Mouse (Mus musculus) midbrain, embryonic 15.5 days (tissue): ENCODE results near the gene Prkg1. TPM values are rescaled to one million over a fixed set of nuclear protein-coding genes. Genes with fewer than 3 reads are reported as not detected.
A peak's percentile ranks its signal among the peaks of the same experiment; 100 is the strongest.

Experiments
- ATAC-seq: fragments of 200-750 bp; cut with Nextera tagmentation; replicated peaks from 2 replicates; pipeline ENCODE4 v1.8.0; 2017; ENCODE audit warnings: moderate TSS enrichment
- H3K27ac ChIP-seq: fragments of 300-500 bp; sonication (generic); 2 replicates; pipeline ENCODE4 v1.5.1; 2015; ENCODE audit warnings: mild to moderate bottlenecking, inconsistent platforms
- H3K27me3 ChIP-seq: fragments of 300-500 bp; sonication (generic); replicated peaks from 2 replicates; pipeline ENCODE4 v1.6.1; 2015; ENCODE audit warnings: inconsistent platforms
- H3K36me3 ChIP-seq: fragments of 300-500 bp; sonication (generic); replicated peaks from 2 replicates; pipeline ENCODE4 v1.6.1; 2015; ENCODE audit warnings: inconsistent platforms
- H3K4me1 ChIP-seq: fragments of 300-500 bp; sonication (generic); 2 replicates; pipeline ENCODE4 v1.6.1; 2015; ENCODE audit warnings: inconsistent platforms
- H3K4me2 ChIP-seq: fragments of 300-500 bp; sonication (generic); 2 replicates; pipeline ENCODE4 v1.6.1; 2015; ENCODE audit warnings: inconsistent platforms, mild to moderate bottlenecking, moderate library complexity
- H3K4me3 ChIP-seq: fragments of 300-500 bp; sonication (generic); 2 replicates; pipeline ENCODE4 v1.5.1; 2015; ENCODE audit warnings: mild to moderate bottlenecking, inconsistent platforms
- H3K9ac ChIP-seq: fragments of 300-500 bp; sonication (generic); 2 replicates; pipeline ENCODE4 v1.6.1; 2015; ENCODE audit warnings: mild to moderate bottlenecking, inconsistent platforms
- H3K9me3 ChIP-seq: fragments of 300-500 bp; sonication (generic); 2 replicates; pipeline ENCODE4 v1.6.1; 2016; ENCODE audit warnings: inconsistent platforms
- WGBS: fragments of 180-500 bp; shearing (Covaris S2); methylation state at CpG from one replicate; pipeline ENCODE4 v1.1.7; 2015; ENCODE audit warnings: mixed read lengths; 5-methylcytosine and 5-hydroxymethylcytosine counted together
- polyA plus RNA-seq: library from polyadenylated mRNA; unstranded; fragments of >200 nt; fragmentation: Nextera tagmentation; extraction: Ambion mirVana; gene quantifications from 2 replicates; pipeline ENCODE4 v1.2.1, GENCODE M21; 2015

Prkg1 gene
- polyA plus RNA-seq, 1 experiment from 2014 or later: 4.3 TPM

DNA sequence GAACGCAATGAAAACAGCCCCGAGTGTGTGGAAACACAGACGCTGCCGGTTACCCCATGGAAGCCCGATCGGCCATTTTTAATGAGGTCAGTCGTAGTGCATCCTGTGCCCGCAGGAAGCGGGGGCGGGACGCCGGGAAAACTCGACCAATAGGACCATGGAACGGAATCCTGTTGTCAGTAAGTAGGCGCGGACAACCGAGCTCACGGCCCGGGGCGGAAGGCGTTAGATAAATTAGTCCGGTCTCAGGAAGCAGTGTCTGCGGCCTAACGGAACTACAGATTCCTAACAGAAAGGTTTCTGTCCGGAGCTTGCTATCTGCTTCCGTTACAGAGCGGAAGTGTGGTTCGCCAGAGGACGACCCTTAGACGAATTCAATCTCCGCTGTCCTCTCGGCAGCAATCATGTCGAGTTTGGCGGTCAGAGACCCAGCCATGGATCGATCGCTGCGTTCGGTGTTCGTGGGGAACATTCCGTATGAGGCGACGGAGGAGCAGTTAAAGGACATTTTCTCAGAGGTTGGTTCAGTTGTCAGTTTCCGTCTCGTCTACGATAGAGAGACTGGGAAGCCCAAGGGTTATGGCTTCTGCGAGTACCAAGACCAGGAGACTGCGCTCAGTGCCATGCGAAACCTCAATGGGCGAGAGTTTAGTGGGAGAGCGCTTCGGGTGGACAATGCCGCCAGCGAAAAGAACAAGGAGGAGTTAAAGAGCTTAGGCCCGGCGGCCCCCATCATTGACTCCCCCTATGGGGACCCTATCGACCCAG, 682.0 kb downstream of the Prkg1 start, which contains the start of gene Cstf2t:
Gene Cstf2t, plus strand, starts transcription at position 176 of the 768 bp plus-strand sequence.
- Histone ChIP-seq H3K27ac (peak within 1 kb of the TSS; percentile 80), H3K27me3 (no peaks in the 10 kb centered on the region), H3K36me3 (peaks cover 7% of the 10 kb centered on the region; the same call in 1 of the 2 replicates), H3K9me3 (no peaks in the 10 kb centered on the region), H3K4me2 (peak within 1 kb of the TSS; percentile 67), H3K4me1 (peaks cover 26% of the 10 kb centered on the region), H3K4me3 (peak within 1 kb of the TSS; percentile 55), H3K9ac (peak within 1 kb of the TSS; percentile 58)
- peak; percentile 100 for ATAC-seq
- 2% methylated on average over 56 of the region's 56 CpGs for WGBS

DNA sequence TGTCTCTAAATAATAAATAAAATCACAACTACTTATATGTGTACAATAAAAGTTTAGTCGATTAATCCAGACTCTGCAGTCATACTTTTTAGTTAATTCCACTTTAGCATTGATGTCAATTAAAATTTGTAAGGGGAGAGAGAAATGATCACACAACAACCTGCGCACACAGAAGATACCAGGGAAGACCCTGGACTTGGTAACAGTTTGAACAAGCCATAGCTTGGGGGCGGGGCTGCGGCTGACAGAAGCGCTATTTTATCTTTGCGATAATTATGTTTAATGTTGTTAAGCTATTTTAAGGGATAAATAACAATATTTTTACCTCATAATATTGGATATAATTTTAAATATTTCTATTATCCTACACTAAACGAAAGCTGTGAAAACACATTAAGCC, 682.6 kb downstream of the Prkg1 start:
- no peaks in the 10 kb centered on the region for H3K27me3 ChIP-seq
- no peaks in the 10 kb centered on the region for H3K9me3 ChIP-seq
- H3K4me1 ChIP-seq: peaks cover 26% of the 10 kb centered on the region
- H3K27ac ChIP-seq: peak overlapping the region; percentile 80
- H3K4me2 ChIP-seq: peak overlapping the region; percentile 63
- H3K36me3 ChIP-seq: peaks cover 6% of the 10 kb centered on the region; the same call in 1 of the 2 replicates
- H3K9ac ChIP-seq: peak overlapping the region; percentile 45
- ATAC-seq: peak; percentile 73
- WGBS: 18% methylated on average over 7 of the region's 7 CpGs
- peak overlapping the region; percentile 55 for H3K4me3 ChIP-seq

DNA sequence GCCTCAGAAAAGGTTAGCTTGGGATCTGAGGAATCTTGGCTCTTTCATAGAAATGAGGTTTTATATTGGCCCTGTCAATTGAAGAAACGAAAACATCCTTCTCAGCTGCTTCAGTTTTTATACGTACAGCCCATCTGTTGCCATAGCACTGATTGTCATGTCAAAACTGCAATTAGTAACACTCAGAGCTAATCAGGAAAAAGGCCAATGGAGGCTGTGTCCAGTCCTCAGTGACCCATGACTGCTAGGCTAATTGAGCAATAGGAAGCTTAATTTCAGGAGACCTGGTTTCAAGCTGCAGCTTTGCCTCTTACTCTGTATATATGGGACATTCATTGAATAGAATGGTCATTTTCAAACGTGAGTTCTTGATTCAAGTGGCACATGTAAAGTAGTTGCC, 686.6 kb downstream of the Prkg1 start:
- ATAC-seq: no peak
- H3K9ac ChIP-seq: no peak overlapping the region
- peaks cover 13% of the 10 kb centered on the region for H3K4me1 ChIP-seq
- no peak overlapping the region for H3K27ac ChIP-seq
- no peak overlapping the region for H3K4me2 ChIP-seq
- no peaks in the 10 kb centered on the region for H3K9me3 ChIP-seq
- no peaks in the 10 kb centered on the region for H3K27me3 ChIP-seq
- no peak overlapping the region for H3K4me3 ChIP-seq
- no peaks in the 10 kb centered on the region for H3K36me3 ChIP-seq
- WGBS: 54% methylated on average over 3 of the region's 3 CpGs

DNA sequence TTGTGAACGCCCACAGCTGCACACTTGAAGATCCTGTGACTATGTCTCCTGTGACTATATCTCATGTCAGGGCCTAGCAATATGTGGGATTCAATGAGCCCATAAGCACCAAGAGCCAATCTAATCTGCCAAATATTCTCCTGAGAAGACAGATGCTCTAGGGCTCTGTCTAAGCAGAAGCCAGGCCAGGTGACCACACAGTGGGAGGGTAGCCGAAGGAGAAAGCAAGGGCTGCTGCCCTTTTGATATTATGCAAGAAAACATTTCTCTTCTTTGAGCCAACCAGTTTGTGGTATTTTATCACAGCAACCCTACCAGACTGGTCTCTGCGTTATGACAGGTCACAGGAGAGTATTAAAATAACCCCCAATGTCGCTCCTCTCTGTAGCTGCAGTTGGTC, 688.7 kb downstream of the Prkg1 start:
- H3K27ac ChIP-seq: no peak overlapping the region
- WGBS: 84% methylated on average over 4 of the region's 4 CpGs
- H3K9me3 ChIP-seq: no peaks in the 10 kb centered on the region
- no peak for ATAC-seq
- H3K9ac ChIP-seq: no peak overlapping the region
- no peak overlapping the region for H3K4me2 ChIP-seq
- no peaks in the 10 kb centered on the region for H3K27me3 ChIP-seq
- H3K4me1 ChIP-seq: peaks cover 12% of the 10 kb centered on the region
- H3K36me3 ChIP-seq: no peaks in the 10 kb centered on the region
- H3K4me3 ChIP-seq: no peak overlapping the region

DNA sequence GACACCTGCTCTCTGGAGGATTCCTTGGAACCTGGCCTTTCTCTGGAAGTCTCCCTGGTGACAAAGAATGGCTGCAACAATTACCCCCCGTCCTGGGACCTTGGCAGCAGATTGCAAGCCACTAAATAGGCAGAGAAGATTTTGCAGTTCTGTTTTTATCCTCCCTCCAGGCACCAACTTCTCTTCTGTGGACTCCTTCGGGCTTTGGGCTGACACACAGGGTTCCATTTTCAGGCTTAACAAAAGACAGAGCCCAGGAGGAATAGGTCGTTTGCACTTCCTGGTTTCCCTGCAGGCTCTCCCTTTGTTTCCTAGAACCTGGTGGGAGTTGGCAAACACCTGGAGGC, 690.1 kb downstream of the Prkg1 start:
- ATAC-seq: peak; percentile 58
- Histone ChIP-seq H3K9ac (peak overlapping the region; percentile 17; the same call in 1 of the 2 replicates), H3K4me2 (peak overlapping the region; percentile 46), H3K27me3 (no peaks in the 10 kb centered on the region), H3K4me3 (peak overlapping the region; percentile 20), H3K36me3 (no peaks in the 10 kb centered on the region), H3K27ac (peak overlapping the region; percentile 46), H3K4me1 (peaks cover 12% of the 10 kb centered on the region), H3K9me3 (no peaks in the 10 kb centered on the region)
- WGBS: 3% methylated on average over 3 of the region's 3 CpGs

DNA sequence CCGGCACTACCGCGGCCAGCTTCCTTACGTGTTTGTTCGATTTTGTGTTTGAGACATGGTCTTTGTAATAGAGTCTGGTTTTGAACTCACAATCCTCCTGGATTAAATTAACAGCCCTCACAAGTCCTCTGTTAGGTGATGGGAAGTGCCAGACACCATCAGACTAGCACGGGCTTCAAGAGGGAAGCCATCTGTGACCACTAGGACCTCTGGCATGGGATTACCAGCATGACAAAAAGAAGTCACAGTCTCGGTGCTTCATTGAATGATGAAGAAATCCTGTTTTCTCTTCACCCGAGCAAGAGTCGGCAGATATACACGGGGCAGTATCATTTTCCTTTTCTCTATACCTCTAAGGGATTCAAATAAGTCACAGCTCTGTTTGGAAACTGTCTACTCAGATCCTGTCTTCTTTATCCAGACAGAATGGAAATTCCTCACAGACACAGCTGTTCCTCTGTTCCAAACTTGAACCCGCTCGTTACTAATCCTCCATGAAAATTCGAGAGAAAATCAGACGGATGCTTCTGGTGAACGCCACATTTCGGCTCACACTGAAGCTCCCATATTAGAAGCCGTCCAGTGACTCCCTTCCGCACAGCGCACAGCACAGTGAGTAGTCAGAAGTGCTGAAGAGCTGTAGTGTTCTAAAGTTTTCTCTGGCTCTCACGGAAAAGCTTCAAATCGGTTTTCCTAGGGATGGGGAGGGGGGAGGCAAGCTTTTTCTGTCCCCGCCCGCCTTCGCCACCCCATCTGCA, 690.7 kb downstream of the Prkg1 start:
- H3K36me3 ChIP-seq: no peaks in the 10 kb centered on the region
- 21% methylated on average over 24 of the region's 24 CpGs for WGBS
- peak overlapping the region; percentile 46 for H3K4me2 ChIP-seq
- H3K4me1 ChIP-seq: peaks cover 12% of the 10 kb centered on the region
- H3K27me3 ChIP-seq: no peaks in the 10 kb centered on the region
- H3K9ac ChIP-seq: peak overlapping the region; percentile 17
- H3K4me3 ChIP-seq: peak overlapping the region; percentile 20
- H3K9me3 ChIP-seq: no peaks in the 10 kb centered on the region
- ATAC-seq: peak; percentile 82
- peak overlapping the region; percentile 46 for H3K27ac ChIP-seq

DNA sequence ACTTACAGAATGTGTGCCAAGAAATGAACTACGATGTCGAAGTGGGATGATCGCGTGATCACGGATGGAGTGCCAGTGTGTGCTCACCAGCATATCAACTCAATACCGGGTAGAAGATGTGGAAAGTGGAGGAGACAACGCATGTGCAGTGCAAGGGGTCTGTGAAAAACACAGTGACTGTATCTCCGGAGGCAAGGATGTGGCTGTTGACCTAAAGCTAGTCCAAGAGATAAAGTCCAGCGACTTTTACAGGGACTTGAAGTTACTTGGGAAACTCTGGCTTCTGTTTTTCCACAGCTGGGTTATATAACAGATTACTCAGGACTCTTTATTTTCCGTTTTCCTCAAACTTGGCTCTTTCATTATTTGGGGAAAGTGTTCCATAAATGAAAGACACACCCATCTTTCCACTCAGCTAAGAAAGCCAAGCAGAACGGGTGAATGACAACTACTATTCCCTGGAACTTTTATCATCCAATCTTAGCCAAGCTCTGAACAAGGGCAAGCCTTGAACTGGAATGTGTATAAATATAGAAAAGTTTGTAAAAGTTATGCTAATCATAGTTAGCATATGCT, 699.5 kb downstream of the Prkg1 start:
- no peaks in the 10 kb centered on the region for H3K4me1 ChIP-seq
- no peaks in the 10 kb centered on the region for H3K27me3 ChIP-seq
- ATAC-seq: no peak
- H3K27ac ChIP-seq: no peak overlapping the region
- H3K4me2 ChIP-seq: no peak overlapping the region
- no peak overlapping the region for H3K4me3 ChIP-seq
- no peaks in the 10 kb centered on the region for H3K36me3 ChIP-seq
- H3K9me3 ChIP-seq: no peaks in the 10 kb centered on the region
- H3K9ac ChIP-seq: no peak overlapping the region
- 90% methylated on average over 11 of the region's 11 CpGs for WGBS

DNA sequence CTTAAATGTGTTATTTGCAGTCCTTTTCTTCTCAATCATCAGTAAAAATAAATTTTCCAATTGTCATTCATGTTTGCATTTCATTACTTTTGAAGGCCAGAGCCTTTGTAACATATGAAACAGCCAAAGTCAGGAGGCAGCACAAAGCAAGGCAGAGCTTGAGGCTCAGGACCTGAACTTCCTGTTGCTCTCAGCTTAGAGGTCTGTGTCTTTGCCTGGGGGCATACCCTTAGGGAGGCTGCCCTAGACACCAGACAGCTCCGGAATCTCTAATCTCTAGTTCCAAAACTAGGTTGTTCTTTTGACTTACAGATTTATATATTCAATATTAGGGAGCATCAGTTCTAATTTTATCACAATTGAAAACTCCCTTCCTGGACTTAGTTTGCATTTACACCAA, 700.1 kb downstream of the Prkg1 start:
- Histone ChIP-seq H3K36me3 (no peaks in the 10 kb centered on the region), H3K4me1 (no peaks in the 10 kb centered on the region), H3K27ac (no peak overlapping the region), H3K27me3 (no peaks in the 10 kb centered on the region), H3K9ac (no peak overlapping the region), H3K9me3 (no peaks in the 10 kb centered on the region), H3K4me3 (no peak overlapping the region), H3K4me2 (no peak overlapping the region)
- ATAC-seq: no peak
- 71% methylated on average over 1 of the region's 1 CpGs for WGBS

DNA sequence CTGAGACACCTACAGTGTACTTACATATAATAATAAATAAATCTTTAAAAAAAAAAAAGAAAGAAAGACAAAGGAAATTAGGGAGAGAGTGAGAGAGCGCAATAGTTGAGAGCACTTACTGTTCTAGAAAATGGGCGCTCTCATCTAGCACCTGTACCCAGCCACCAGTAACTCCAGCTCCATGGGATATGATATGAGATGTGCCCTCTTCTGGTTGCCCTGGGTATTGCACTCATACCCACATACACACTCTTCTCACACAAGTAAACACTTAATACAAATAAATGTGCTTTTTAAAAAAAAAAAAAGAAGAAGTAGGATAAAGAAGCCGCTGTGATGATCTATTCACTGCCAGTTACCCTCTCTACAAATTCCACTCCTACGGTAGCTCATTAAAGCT, 718.2 kb downstream of the Prkg1 start:
- Histone ChIP-seq H3K4me3 (no peak overlapping the region), H3K9ac (no peak overlapping the region), H3K36me3 (no peaks in the 10 kb centered on the region), H3K4me2 (no peak overlapping the region), H3K4me1 (no peaks in the 10 kb centered on the region), H3K9me3 (no peaks in the 10 kb centered on the region), H3K27me3 (no peaks in the 10 kb centered on the region), H3K27ac (no peak overlapping the region)
- WGBS: 97% methylated on average over 4 of the region's 4 CpGs
- ATAC-seq: no peak

DNA sequence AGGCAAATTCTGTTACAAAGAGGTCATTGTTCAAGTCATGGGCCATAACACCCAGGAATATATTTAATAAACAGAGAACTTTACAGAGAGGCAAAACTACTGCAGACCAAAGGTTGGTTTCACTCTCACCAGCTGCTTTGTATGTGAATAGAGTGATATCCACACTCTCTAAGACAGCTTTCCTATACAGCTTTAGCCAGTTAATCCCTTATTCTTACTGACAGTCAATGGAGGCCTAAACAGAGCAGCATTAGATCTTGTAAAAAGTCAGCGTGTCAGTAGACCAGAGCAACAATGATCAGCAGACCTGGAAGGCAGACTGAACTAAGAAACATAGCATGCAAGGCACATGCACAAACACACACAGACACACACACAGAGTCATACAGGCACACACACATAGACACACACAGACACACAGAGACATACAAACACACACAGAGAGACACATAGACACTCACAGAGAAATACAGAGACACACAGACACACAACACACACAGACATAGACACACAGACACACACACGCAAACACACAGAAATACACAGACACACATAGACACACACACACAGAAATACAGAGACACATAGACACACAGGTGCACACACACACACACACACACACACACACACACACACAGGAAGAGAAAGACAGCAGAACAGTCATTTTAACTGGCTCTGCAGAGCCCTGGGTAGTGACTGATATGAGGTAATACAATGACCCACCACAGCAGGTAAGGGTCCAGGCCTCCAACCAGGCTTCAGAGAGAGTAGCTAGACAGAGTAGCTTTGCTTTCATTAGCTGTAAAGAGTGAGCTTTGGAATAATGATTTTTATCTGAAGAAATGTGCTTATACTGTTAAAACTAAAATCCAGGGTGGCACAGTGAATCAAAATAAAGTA, 723.6 kb downstream of the Prkg1 start:
- peak; percentile 75 for ATAC-seq
- H3K4me1 ChIP-seq: no peaks in the 10 kb centered on the region
- no peak overlapping the region for H3K9ac ChIP-seq
- H3K4me2 ChIP-seq: no peak overlapping the region
- H3K27me3 ChIP-seq: no peaks in the 10 kb centered on the region
- H3K36me3 ChIP-seq: no peaks in the 10 kb centered on the region
- no peak overlapping the region for H3K27ac ChIP-seq
- no peak overlapping the region for H3K4me3 ChIP-seq
- H3K9me3 ChIP-seq: no peaks in the 10 kb centered on the region
- WGBS: 52% methylated on average over 2 of the region's 2 CpGs

DNA sequence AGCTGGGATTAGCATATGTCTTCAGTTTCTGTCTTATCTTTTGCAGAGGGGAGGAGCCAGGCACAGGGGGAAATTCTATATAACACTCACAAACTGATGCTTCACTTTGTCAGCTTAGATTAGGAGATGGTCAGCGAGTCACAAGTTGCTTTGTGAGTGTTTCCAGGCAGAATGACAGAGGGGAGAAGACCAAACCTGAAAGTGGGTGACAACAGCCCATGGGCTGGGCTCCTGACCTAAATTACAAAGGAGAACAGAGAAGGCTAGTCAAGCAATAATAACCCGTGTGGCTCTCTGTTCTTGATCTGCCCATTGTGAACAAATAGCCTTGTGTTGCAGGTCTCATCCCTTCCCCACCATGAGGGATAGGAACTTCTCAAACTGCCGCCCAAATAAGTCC, 725.9 kb downstream of the Prkg1 start:
- 73% methylated on average over 3 of the region's 3 CpGs for WGBS
- no peak for ATAC-seq

DNA sequence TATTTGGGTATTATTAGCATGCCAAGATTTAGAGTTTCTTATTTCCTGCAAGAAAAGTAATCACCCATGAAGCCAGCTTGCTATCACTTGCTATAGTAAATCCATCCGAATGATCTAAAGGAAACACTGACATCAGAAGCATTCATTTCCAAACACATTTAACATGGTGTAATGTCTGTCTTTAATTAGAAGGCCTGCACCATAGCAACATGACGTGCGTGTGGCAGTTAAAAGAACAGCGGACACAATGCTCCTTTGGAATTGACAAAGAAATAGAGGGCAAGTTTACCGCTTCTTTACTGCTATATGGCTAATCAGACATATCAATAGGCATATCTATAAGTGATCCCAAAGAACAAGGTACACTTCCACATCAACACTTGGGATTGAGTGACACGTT, 733.2 kb downstream of the Prkg1 start:
- Histone ChIP-seq H3K36me3 (no peaks in the 10 kb centered on the region), H3K27ac (no peak overlapping the region)
- WGBS: 59% methylated on average over 6 of the region's 6 CpGs

More for the DNA sequence above, 725.9 kb downstream of the Prkg1 start:
- Histone ChIP-seq H3K9ac (no peak overlapping the region), H3K27ac (no peak overlapping the region), H3K4me1 (no peaks in the 10 kb centered on the region), H3K4me3 (no peak overlapping the region), H3K36me3 (no peaks in the 10 kb centered on the region), H3K9me3 (no peaks in the 10 kb centered on the region), H3K4me2 (no peak overlapping the region), H3K27me3 (no peaks in the 10 kb centered on the region)

More for the DNA sequence above, 733.2 kb downstream of the Prkg1 start:
- no peaks in the 10 kb centered on the region for H3K9me3 ChIP-seq
- H3K4me2 ChIP-seq: no peak overlapping the region
- no peak overlapping the region for H3K9ac ChIP-seq
- no peaks in the 10 kb centered on the region for H3K4me1 ChIP-seq
- ATAC-seq: no peak
- no peak overlapping the region for H3K4me3 ChIP-seq
- H3K27me3 ChIP-seq: no peaks in the 10 kb centered on the region
